Mouse (Mus musculus) lung, postnatal 0 days (tissue): Measurements from ENCODE around the gene Gm21149. TPM values are rescaled to one million over a fixed set of nuclear protein-coding genes. Genes with fewer than 3 reads are reported as not detected.
"Not testable (repeated sequence)": the region's sequence is repeated elsewhere in the genome, so short reads cannot be mapped to it uniquely, and the experiment has no call there.

Experiments
- ATAC-seq: fragments of 200-750 bp; cut with Nextera tagmentation; 2 replicates; pipeline ENCODE4 v1.8.0; 2017; ENCODE audit warnings: moderate library complexity
- DNase-seq: peaks from one replicate; pipeline ENCODE4 v3.0.0-alpha.2; 2016; ENCODE audit warnings: low spot score
- H3K27ac ChIP-seq: fragments of 300-500 bp; sonication (generic); 2 replicates; pipeline ENCODE4 v1.5.1; 2014; ENCODE audit warnings: antibody characterized with exemption, mild to moderate bottlenecking, low read length, mixed read lengths
- H3K27me3 ChIP-seq: fragments of 300-500 bp; sonication (generic); replicated peaks from 2 replicates; pipeline ENCODE4 v1.6.1; 2014; ENCODE audit warnings: low read length, mixed read lengths; ENCODE audit not compliant: insufficient read depth
- H3K36me3 ChIP-seq: fragments of 300-500 bp; sonication (generic); 2 replicates; pipeline ENCODE4 v1.6.1; 2014; ENCODE audit warnings: low read length, mixed read lengths; ENCODE audit not compliant: insufficient read depth
- H3K4me1 ChIP-seq: fragments of 300-500 bp; sonication (generic); 2 replicates; pipeline ENCODE4 v1.6.1; 2014; ENCODE audit warnings: antibody characterized with exemption, low read depth, low read length, mixed read lengths; ENCODE audit not compliant: insufficient read depth
- H3K4me2 ChIP-seq: fragments of 300-500 bp; sonication (generic); replicated peaks from 2 replicates; pipeline ENCODE4 v1.6.1; 2014; ENCODE audit warnings: low read depth, mild to moderate bottlenecking, low read length, moderate library complexity, mixed read lengths
- H3K4me3 ChIP-seq: fragments of 300-500 bp; sonication (generic); 2 replicates; pipeline ENCODE4 v1.5.1; 2014; ENCODE audit warnings: low read depth, low read length
- H3K9ac ChIP-seq: fragments of 300-500 bp; sonication (generic); replicated peaks from 2 replicates; pipeline ENCODE4 v1.6.1; 2014; ENCODE audit warnings: low read depth, mild to moderate bottlenecking
- H3K9me3 ChIP-seq: fragments of 300-500 bp; sonication (generic); 2 replicates; pipeline ENCODE4 v1.6.1; 2016; ENCODE audit warnings: low read length, mixed read lengths
- CTCF ChIP-seq: IDR thresholded peaks from 2 replicates; pipeline ENCODE4 v1.5.1; 2016; ENCODE audit warnings: antibody characterized with exemption, mild to moderate bottlenecking
- WGBS: fragments of 180-500 bp; shearing (Covaris S2); extraction: QIAGEN DNeasy Blood & Tissue Kit; methylation state at CpG from one replicate; pipeline ENCODE4 v1.1.7; 2014; 5-methylcytosine and 5-hydroxymethylcytosine counted together
- polyA plus RNA-seq: library from polyadenylated mRNA; unstranded; fragments of >200 nt; fragmentation: Nextera tagmentation; extraction: Ambion mirVana; gene quantifications from 2 replicates; pipeline ENCODE4 v1.2.1, GENCODE M21; 2015

Gm21149 gene
- polyA plus RNA-seq, result 0.14 TPM in 1 of 2 replicates, not detected in the other

DNA sequence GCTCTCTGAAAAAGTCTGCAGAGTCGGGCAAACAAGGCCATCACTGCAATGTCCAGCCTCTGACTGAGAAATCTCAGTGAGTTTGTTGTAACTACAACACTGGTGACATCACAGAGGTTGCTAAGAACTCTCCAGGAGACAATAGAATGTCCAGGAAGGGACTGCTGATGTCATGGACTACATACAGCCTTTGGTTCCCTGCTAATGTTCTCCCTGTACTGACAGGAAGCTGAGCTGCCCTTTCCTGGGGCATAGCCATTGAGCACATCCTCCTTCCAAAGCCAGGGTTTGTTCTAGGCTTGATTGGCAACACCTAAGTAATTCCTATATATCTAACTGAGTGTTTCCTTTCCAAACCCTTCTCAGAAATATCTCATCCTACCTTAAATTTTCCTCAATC lies at the start of gene Gm21149:
Gm21149 (minus strand) TSS at position 101 of the 400 bp plus-strand sequence.
- H3K36me3 ChIP-seq, DNase-seq, ATAC-seq, H3K9ac ChIP-seq, H3K27ac ChIP-seq, H3K9me3 ChIP-seq, H3K4me1 ChIP-seq, H3K4me3 ChIP-seq, H3K4me2 ChIP-seq, H3K27me3 ChIP-seq: not testable (repeated sequence)
- 49% methylated on average over 1 of the region's 1 CpGs for WGBS

DNA sequence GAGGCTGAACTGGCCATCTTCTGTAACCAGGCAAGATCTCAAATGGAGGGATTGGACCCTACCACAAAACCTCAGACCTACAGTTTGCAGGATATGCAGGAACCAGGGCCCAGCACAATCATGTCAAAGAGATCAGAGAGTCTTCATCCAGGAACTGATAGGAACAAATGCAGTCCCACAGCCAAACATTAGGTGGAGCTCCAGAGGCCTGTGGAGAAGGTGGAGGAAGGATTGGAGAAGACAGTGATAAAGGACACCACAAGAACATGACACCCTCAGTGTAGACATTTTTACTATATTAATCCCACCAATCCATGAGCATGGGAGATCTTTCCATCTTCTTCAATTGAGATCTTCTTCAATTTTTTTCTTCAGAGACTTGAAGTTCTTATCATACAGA lies 46.1 kb upstream of the Gm21149 start:
- TF ChIP-seq CTCF, result peak; percentile 27; the same call in 1 of the 2 replicates
- H3K9ac ChIP-seq, H3K9me3 ChIP-seq, H3K27ac ChIP-seq, H3K4me3 ChIP-seq, H3K27me3 ChIP-seq, H3K36me3 ChIP-seq, H3K4me2 ChIP-seq, ATAC-seq, H3K4me1 ChIP-seq, DNase-seq: not testable (repeated sequence)

DNA sequence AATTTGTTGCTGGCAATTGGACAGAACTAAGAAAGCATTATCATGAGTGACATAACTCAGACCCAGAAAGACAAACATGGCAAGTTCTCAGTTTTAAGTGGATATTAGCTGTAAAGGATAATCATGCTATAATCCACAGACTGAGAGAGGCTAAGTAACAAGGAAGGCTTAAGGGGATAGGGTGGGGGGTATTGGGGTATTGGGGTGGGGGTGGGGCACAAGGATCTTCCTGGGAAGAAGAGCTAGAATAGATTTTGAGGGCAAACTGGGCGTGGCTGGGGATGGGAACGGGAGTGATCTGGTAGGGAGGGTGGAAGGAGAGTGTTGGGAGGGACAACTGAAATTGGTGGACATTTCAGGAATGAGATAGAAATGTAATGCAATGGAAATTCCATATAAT lies 45.7 kb upstream of the Gm21149 start:
- not testable (repeated sequence) for H3K9ac ChIP-seq, H3K9me3 ChIP-seq, H3K27ac ChIP-seq, ATAC-seq, H3K27me3 ChIP-seq, H3K4me1 ChIP-seq, H3K4me2 ChIP-seq, H3K4me3 ChIP-seq, H3K36me3 ChIP-seq
- peak; percentile 5 for DNase-seq
- WGBS, result 25% methylated on average over 2 of the region's 2 CpGs

DNA sequence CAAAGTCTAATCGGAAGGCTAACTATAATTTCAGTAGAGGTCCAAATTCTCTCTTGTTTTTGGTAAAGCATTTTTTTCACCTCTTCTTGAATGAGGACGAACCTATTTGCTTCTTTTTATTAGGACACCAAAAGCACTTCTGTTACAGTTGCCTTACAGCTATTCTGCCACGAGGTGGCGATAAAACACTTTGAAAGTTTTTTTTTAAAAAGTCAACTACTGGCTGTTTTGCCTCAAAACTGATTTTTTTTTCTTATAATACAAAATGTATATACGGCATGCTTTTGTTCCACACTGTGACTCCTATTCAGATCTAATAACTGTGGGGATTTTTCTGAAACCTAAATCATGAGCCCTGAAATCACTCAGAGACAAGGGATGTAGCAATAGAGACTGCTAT lies 44.1 kb upstream of the Gm21149 start:
- not testable (repeated sequence) for H3K27me3 ChIP-seq, H3K4me2 ChIP-seq, H3K9ac ChIP-seq, H3K4me3 ChIP-seq, H3K4me1 ChIP-seq, H3K36me3 ChIP-seq, ATAC-seq, H3K27ac ChIP-seq, H3K9me3 ChIP-seq
- DNase-seq, result peak; percentile 26
- WGBS, result 19% methylated on average over 5 of the region's 5 CpGs

DNA sequence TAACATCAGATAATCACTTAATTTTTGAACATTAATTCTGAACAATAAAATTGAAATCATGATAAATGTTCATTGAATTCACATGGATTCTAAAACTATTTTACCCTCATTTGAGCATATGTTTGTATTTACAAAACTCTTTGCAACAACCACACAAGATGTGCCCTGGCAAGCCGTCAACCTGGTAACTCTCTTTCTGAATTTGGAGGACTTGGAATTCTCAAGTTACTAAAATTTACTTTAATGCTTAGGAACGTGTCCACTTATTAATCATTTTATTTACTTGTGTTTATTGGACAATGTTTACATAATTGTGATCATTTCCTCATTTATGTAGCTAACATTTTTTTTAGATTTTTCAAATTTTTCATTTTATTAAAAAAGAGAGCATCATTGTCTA lies 40.8 kb upstream of the Gm21149 start:
- not testable (repeated sequence) for ATAC-seq, H3K27ac ChIP-seq, H3K27me3 ChIP-seq, H3K9ac ChIP-seq, H3K36me3 ChIP-seq, H3K9me3 ChIP-seq, H3K4me2 ChIP-seq, H3K4me3 ChIP-seq, H3K4me1 ChIP-seq
- 50% methylated on average over 2 of the region's 2 CpGs for WGBS
- peak; percentile 4 for DNase-seq

DNA sequence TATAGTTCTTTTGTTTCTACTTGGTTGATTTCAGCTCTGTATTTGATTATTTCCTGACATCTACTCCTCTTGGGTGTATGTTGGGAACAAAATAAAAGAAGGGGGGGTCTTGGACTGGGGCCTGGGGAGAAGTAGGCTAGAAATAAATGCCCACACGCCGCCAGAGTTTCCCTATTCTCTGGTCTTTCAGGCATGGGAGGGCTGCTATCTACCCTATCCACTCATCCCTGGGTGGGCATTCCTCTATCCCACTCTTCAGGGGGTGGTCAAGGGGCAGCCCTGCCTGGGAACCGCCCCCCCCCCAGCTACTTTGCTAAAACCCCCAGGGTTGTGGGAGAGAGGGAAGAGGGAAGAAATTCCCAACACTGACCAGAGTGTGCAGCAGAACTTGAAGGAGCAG lies 35.9 kb upstream of the Gm21149 start:
- DNase-seq, result peak; percentile 12
- H3K27me3 ChIP-seq, H3K9ac ChIP-seq, H3K4me3 ChIP-seq, H3K36me3 ChIP-seq, H3K4me2 ChIP-seq, H3K9me3 ChIP-seq, H3K4me1 ChIP-seq, ATAC-seq, H3K27ac ChIP-seq: not testable (repeated sequence)
- WGBS, result 59% methylated on average over 3 of the region's 3 CpGs

DNA sequence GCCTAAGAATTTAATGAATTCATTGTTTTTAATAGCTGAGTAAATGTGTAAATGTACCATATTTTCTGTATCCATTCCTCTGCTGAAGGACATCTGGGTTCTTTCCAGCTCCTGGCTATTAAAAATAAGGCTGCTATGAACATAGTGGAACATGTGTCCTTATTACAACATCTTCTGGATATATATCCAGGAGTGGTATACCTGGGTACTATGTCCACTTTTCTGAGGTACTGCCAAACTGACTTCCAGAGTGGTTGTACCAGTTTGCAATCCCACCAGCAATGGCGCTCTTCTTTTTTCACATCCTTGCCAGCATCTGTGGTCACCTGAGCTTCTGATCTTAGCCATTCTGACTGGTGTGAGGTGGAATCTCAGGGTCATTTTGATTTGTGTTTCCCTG lies 33.6 kb upstream of the Gm21149 start:
- ATAC-seq, H3K9ac ChIP-seq, H3K4me3 ChIP-seq, H3K27ac ChIP-seq, H3K27me3 ChIP-seq, H3K4me2 ChIP-seq, H3K9me3 ChIP-seq, DNase-seq, H3K4me1 ChIP-seq, H3K36me3 ChIP-seq: not testable (repeated sequence)
- 75% methylated on average over 1 of the region's 1 CpGs for WGBS
